Mouse (Mus musculus) midbrain, embryonic 12.5 days (tissue): Measurements from ENCODE around the gene B3galt6. TPM values are rescaled to one million over a fixed set of nuclear protein-coding genes. Genes with fewer than 3 reads are reported as not detected.

Experiments used
- ATAC-seq: fragments of 200-750 bp; cut with Nextera tagmentation; 2 replicates; pipeline ENCODE4 v1.8.0; 2017; ENCODE audit warnings: low read depth, moderate TSS enrichment, moderate library complexity; ENCODE audit not compliant: low FRiP score
- H3K27ac ChIP-seq: fragments of 300-500 bp; sonication (generic); replicated peaks from 2 replicates; pipeline ENCODE4 v1.5.1; 2016; ENCODE audit warnings: mild to moderate bottlenecking
- H3K27me3 ChIP-seq: fragments of 300-500 bp; sonication (generic); 2 replicates; pipeline ENCODE4 v1.6.1; 2016; ENCODE audit warnings: mild to moderate bottlenecking
- H3K36me3 ChIP-seq: fragments of 300-500 bp; sonication (generic); 2 replicates; pipeline ENCODE4 v1.6.1; 2016
- H3K4me1 ChIP-seq: fragments of 300-500 bp; sonication (generic); 2 replicates; pipeline ENCODE4 v1.6.1; 2016
- H3K4me2 ChIP-seq: fragments of 300-500 bp; sonication (generic); replicated peaks from 2 replicates; pipeline ENCODE4 v1.6.1; 2016; ENCODE audit warnings: mild to moderate bottlenecking, moderate library complexity
- H3K4me3 ChIP-seq: fragments of 300-500 bp; sonication (generic); 2 replicates; pipeline ENCODE4 v1.5.1; 2016; ENCODE audit warnings: mild to moderate bottlenecking
- H3K9ac ChIP-seq: fragments of 300-500 bp; sonication (generic); replicated peaks from 2 replicates; pipeline ENCODE4 v1.6.1; 2016; ENCODE audit warnings: mild to moderate bottlenecking, moderate library complexity
- H3K9me3 ChIP-seq: fragments of 300-500 bp; sonication (generic); 2 replicates; pipeline ENCODE4 v1.6.1; 2016; ENCODE audit warnings: mild to moderate bottlenecking
- WGBS: fragments of 180-500 bp; shearing (Covaris S2); methylation state at CpG from one replicate; pipeline ENCODE4 v1.1.7; 2016; 5-methylcytosine and 5-hydroxymethylcytosine counted together
- polyA plus RNA-seq: library from polyadenylated mRNA; unstranded; fragments of >200 nt; fragmentation: Nextera tagmentation; extraction: Ambion mirVana; gene quantifications from 2 replicates; pipeline ENCODE4 v1.2.1, GENCODE M21; 2016

B3galt6 gene
- polyA plus RNA-seq, 1 experiment from 2014 or later: 23.0 TPM

DNA sequence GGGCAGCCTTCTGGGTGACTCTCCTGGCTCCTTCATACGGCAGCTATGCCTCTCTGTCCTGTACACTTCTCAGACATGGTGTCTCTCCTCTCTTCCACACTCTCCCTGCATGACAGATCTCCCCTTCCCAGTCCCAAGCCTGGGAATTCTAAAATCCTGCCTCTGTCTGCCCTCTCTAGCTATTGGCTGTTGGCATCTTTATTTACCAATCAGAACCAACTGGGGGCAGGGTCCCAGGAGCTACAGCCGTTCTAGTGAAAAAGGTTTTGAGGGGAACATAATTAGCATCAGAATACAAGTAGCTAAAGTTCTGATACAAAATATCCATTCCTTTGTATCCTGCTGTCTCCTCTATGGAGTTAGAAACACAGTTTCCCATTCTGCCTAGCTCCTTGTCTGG lies 8.7 kb downstream of the B3galt6 start:
- no peak overlapping the region for H3K4me3 ChIP-seq
- 26% methylated on average over 2 of the region's 2 CpGs for WGBS
- 0 out of 2 replicates have a peak, but pooled peaks have one; percentile 52 for ATAC-seq
- H3K4me1 ChIP-seq: peaks cover 10% of the 10 kb centered on the region
- H3K36me3 ChIP-seq: no peaks in the 10 kb centered on the region
- H3K27me3 ChIP-seq: no peaks in the 10 kb centered on the region
- no peaks in the 10 kb centered on the region for H3K9me3 ChIP-seq
- H3K4me2 ChIP-seq: no peak overlapping the region; the same call in 1 of the 2 replicates
- H3K9ac ChIP-seq: no peak overlapping the region; the same call in 1 of the 2 replicates
- no peak overlapping the region for H3K27ac ChIP-seq

DNA sequence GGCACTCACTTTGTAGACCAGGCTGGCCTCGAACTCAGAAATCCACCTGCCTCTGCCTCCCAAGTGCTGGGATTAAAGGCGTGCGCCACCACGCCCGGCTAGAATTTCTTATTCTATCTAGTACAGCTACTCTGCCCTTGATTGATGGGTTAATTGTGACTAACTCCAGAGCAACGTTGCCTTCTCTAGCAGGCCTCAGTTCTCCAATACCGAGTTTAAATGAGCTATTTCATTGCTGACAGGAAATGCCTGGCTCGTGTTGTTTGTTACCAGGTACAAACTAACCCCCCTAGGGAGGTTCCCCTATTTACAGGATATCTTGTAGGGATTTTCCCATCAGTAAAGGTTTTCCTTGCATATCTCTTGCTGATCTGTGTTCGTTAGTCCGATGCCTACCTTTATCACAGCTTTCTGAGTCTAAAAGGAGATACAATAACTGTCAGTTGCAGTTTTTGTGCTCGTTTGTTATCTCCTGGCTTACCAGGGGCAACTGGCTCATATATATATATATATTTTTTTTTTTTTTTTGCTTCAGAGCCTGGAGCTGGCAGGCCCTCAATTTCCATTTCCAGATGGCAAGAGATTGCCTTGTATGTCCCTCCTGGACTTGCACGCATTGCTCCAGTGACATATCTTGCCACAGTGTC lies 10.9 kb downstream of the B3galt6 start:
- no peak overlapping the region for H3K9ac ChIP-seq
- 83% methylated on average over 12 of the region's 12 CpGs for WGBS
- no peaks in the 10 kb centered on the region for H3K9me3 ChIP-seq
- no peak overlapping the region for H3K27ac ChIP-seq
- no peaks in the 10 kb centered on the region for H3K27me3 ChIP-seq
- no peaks in the 10 kb centered on the region for H3K36me3 ChIP-seq
- no peak overlapping the region for H3K4me2 ChIP-seq
- H3K4me1 ChIP-seq: peaks cover 10% of the 10 kb centered on the region
- ATAC-seq: no peak
- no peak overlapping the region for H3K4me3 ChIP-seq

DNA sequence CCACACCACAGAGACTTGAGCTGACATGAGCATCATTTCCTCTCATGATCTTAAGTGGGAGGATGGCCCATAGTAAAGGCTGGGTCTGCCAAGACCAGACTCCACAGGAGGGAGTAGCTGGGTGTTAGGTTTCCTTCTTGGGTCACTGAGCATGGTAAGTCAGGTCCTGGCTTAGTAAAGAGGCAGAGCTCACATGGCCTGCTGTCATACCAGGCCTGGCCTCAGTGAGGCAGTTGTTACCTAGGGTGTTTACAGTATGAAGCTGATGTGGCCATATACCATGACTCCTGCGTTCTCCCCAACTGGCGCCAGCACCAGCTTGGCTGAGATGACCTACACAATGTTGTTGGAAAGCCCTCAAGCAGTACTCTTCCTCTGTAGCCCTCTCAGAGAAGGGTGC lies 19.2 kb downstream of the B3galt6 start:
- ATAC-seq: no peak
- Histone ChIP-seq H3K36me3 (no peaks in the 10 kb centered on the region), H3K9ac (no peak overlapping the region), H3K27me3 (no peaks in the 10 kb centered on the region), H3K4me3 (no peak overlapping the region), H3K4me1 (0 out of 2 replicates have a peak, but pooled peaks cover 4% of the 10 kb centered on the region), H3K27ac (no peak overlapping the region), H3K9me3 (no peaks in the 10 kb centered on the region), H3K4me2 (no peak overlapping the region)
- 83% methylated on average over 2 of the region's 2 CpGs for WGBS

DNA sequence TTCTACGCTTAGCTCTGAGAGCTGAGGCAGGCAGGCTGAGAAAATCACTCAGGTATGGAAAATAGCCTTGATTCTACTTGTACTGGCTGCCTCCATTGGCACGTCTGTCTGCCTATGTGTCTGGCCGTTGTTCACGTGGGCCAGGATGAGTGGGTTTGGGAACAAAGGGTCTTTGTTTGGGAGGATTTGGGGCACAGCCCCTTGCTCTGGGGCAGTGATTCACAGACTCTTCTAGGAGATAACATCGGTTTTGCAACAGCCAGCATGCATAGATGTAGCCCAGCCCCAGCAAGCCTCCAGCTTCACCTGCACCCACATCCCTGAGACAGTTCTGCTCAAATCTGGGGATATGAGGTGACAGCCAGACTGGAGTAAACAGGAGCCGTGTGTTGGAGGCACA lies 19.8 kb downstream of the B3galt6 start:
- H3K27ac ChIP-seq: no peak overlapping the region
- H3K4me3 ChIP-seq: no peak overlapping the region
- no peaks in the 10 kb centered on the region for H3K36me3 ChIP-seq
- H3K9ac ChIP-seq: no peak overlapping the region
- no peak overlapping the region for H3K4me2 ChIP-seq
- no peaks in the 10 kb centered on the region for H3K9me3 ChIP-seq
- H3K27me3 ChIP-seq: no peaks in the 10 kb centered on the region
- ATAC-seq: no peak
- WGBS: 45% methylated on average over 6 of the region's 6 CpGs
- 0 out of 2 replicates have a peak, but pooled peaks cover 4% of the 10 kb centered on the region for H3K4me1 ChIP-seq

DNA sequence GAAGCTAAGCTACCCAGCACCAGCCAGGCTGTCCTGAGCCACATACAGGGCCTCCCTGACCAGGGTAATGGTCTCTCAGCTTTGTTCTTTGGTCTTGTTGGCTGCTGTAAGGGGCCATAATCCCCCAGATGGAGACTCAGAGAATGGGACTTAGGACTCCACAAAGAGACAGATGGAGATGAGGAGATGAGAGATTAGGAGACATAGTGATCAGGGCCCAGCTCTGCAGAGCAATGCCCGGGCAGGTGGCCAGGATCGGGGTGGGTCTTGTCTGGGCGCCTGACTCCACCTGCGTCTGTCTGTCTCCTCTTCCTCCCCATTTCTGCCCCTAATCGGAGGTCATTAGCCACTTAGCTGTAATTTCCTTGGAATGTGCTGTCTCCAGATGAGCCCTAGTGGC lies 22.2 kb downstream of the B3galt6 start:
- 82% methylated on average over 5 of the region's 5 CpGs for WGBS
- no peak overlapping the region for H3K9ac ChIP-seq
- H3K4me2 ChIP-seq: no peak overlapping the region
- no peaks in the 10 kb centered on the region for H3K9me3 ChIP-seq
- H3K27ac ChIP-seq: no peak overlapping the region
- peaks cover 14% of the 10 kb centered on the region for H3K36me3 ChIP-seq
- no peak overlapping the region for H3K4me3 ChIP-seq
- no peak for ATAC-seq
- no peaks in the 10 kb centered on the region for H3K27me3 ChIP-seq
- H3K4me1 ChIP-seq: 0 out of 2 replicates have a peak, but pooled peaks cover 4% of the 10 kb centered on the region

DNA sequence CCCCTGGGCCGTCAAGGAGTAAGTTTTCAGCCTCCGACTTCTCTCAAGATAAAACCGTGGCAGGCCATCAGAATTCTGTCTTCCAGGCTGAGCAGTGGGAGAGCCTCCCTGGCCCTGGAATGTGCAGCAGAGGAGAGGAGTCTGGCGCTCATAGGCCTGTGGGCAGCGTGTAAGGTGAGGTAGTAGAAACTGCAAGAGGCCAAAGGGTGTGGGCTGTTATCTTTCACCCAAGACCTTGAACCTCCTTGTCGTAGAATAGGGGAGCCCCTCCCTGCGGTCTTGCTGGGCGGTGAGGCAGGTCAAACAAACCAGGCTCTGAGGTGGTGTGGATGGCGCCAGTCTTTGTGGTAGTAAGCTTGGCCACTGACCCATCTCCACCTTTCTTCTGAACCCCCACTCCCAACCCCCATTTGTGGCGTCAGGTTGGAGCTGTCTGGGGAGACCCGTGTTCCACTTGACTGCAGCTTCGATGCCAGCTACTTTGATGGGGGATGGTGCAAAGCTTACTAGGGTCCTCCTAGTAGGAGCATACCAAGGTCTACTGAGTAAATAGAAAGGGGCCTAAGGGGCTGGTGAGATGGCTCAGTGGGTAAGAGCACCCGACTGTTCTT lies 23.3 kb downstream of the B3galt6 start:
- H3K9me3 ChIP-seq: no peaks in the 10 kb centered on the region
- no peak overlapping the region for H3K9ac ChIP-seq
- H3K4me1 ChIP-seq: 0 out of 2 replicates have a peak, but pooled peaks cover 4% of the 10 kb centered on the region
- H3K4me2 ChIP-seq: no peak overlapping the region
- whole genome bisulfite sequencing: 92% methylated on average over 13 of the region's 13 CpGs
- no peaks in the 10 kb centered on the region for H3K27me3 ChIP-seq
- peaks cover 25% of the 10 kb centered on the region for H3K36me3 ChIP-seq
- no peak overlapping the region for H3K27ac ChIP-seq
- no peak for ATAC-seq
- H3K4me3 ChIP-seq: no peak overlapping the region

DNA sequence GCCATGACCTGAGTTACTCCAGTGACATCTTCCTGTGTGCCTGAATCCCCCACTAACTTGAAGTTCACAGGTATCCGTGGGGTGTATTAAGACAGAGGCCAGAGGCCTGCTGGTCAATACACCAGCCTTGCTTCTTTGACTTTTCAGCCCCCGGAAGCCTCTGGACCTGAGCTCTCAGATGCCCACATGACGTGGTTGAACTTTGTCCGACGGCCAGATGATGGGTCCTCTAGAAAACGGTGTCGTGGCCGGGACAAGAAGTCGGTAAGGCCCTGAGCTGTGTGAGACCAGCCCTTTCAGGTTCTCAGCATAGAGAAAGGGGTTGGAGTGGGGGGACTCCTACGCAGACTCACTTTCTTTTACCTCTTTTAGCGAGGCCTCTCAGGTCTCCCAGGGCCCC lies 28.1 kb downstream of the B3galt6 start:
- H3K36me3 ChIP-seq: peaks cover 33% of the 10 kb centered on the region
- 89% methylated on average over 11 of the region's 11 CpGs for WGBS
- H3K27ac ChIP-seq: no peak overlapping the region
- H3K4me2 ChIP-seq: no peak overlapping the region
- peaks cover 20% of the 10 kb centered on the region for H3K4me1 ChIP-seq
- no peak overlapping the region for H3K4me3 ChIP-seq
- H3K27me3 ChIP-seq: no peaks in the 10 kb centered on the region
- no peak overlapping the region for H3K9ac ChIP-seq
- no peak for ATAC-seq
- no peaks in the 10 kb centered on the region for H3K9me3 ChIP-seq

DNA sequence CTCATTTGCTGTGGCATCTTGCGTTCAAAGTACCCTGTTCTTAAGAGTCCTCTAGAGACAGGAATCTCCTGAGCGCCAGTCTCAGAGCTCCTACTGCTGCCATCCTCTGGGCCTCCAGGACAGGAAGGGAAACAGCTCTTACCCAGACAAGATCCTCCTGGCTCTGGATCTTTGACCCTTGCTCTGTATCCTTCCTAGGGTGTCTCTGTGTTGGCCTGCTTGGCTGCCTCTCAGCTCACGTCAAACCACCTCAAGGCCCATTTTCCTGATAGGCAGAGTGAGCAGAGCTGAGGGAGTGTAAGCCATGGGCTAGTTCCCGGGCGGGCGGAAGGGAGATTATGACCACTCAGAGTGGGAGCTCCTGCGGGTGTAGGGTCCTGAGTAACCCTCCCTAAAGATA lies 29.3 kb downstream of the B3galt6 start:
- peaks cover 20% of the 10 kb centered on the region for H3K4me1 ChIP-seq
- peak overlapping the region; percentile 85 for H3K4me2 ChIP-seq
- no peaks in the 10 kb centered on the region for H3K9me3 ChIP-seq
- no peaks in the 10 kb centered on the region for H3K27me3 ChIP-seq
- peaks cover 39% of the 10 kb centered on the region for H3K36me3 ChIP-seq
- no peak overlapping the region for H3K27ac ChIP-seq
- WGBS: 46% methylated on average over 7 of the region's 7 CpGs
- H3K4me3 ChIP-seq: peak overlapping the region; percentile 45; the same call in 1 of the 2 replicates
- H3K9ac ChIP-seq: peak overlapping the region; percentile 66; the same call in 1 of the 2 replicates
- ATAC-seq: no peak

DNA sequence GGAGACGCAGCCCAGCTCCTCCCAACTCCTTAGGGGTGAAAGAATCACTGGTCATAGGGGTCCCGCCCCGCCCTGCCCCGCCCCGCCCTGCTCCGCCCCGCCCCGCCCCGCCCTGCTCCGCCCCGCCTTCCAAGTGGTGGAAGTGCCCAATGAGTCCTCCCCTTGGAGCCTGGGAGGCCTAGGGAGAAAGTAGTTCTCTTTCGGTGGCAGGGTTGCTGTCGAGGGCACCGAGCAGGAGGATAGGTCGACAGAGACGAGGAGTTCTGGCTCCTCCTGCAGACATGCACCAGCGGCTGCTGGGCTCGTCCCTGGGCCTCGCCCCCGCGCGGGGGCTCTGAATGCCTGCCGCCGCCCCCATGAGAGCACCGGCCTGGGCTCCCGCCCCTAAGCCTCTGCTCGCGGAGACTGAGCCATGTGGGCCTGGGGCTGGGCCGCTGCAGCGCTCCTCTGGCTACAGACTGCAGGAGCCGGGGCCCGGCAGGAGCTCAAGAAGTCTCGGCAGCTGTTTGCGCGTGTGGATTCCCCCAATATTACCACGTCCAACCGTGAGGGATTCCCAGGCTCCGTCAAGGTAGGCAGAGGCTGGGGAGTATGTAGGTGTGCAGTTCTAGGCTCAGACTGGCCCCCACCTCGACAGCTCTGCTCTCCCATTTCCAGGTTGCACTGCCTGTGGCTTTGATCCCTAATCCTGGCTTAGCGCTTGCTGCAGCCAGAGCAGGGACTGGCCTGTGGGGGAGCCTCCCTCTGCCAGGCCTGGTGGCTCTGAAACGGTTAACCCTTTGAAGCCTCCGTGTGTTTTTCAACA lies 30.1 kb downstream of the B3galt6 start, which contains the start of gene C1qtnf12:
TSS of gene C1qtnf12 (plus strand) at position 152 of the 805 bp plus-strand sequence.
- WGBS: under 1% methylated on average over 31 of the region's 42 CpGs
- Histone ChIP-seq H3K27ac (peak within 1 kb of the TSS; percentile 52), H3K9me3 (no peaks in the 10 kb centered on the region), H3K9ac (peak within 1 kb of the TSS; percentile 66), H3K4me2 (peak within 1 kb of the TSS; percentile 85), H3K27me3 (no peaks in the 10 kb centered on the region), H3K4me3 (peak within 1 kb of the TSS; percentile 45), H3K4me1 (peaks cover 20% of the 10 kb centered on the region), H3K36me3 (peaks cover 46% of the 10 kb centered on the region)
- ATAC-seq: peak; percentile 76

DNA sequence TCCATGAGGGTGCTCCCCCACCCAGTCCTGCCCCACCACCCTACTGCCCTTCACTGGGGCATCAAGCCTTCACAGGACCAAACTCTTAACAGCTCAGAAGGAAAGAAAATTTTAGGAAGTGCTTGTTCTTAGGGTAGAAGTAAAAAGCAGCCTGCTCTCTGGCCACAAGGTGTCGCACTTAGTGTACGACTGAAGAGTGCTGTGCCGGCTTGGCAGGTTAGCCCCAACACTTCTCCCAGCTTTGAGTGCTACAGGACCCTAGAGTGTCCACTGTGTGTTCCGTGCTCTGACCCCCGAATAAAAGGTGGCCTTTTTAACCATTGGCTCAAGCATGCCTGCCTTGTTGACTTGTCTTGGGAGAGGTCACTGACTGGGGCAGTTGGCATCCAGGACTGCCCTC lies 33.2 kb downstream of the B3galt6 start:
- Histone ChIP-seq H3K36me3 (peaks cover 49% of the 10 kb centered on the region), H3K4me3 (no peak overlapping the region), H3K4me2 (no peak overlapping the region), H3K27me3 (no peaks in the 10 kb centered on the region), H3K4me1 (peaks cover 20% of the 10 kb centered on the region), H3K27ac (no peak overlapping the region), H3K9me3 (no peaks in the 10 kb centered on the region), H3K9ac (no peak overlapping the region)
- 6% methylated on average over 5 of the region's 5 CpGs for whole genome bisulfite sequencing
- ATAC-seq: peak; percentile 38

DNA sequence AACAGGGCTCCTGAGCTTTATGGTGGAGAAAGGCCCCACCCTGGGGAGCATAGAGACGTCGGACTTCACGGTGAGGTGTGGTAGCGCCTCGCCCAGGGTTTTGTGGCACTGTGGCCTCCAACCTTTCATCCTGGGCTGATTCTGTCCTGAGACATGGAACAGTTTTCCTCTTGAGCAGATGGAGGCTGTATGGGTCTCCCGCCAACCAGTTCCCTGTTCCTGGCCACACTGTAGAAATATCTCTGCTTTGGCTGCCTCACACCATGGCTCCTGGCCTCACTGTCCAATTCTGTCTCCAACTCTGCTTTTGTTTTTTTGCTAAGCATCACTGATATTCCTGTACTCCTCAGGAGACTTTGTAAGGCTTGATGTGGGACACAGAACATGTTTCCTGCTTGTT lies 37.0 kb downstream of the B3galt6 start:
- Histone ChIP-seq H3K4me2 (no peak overlapping the region), H3K9me3 (no peaks in the 10 kb centered on the region), H3K4me1 (no peaks in the 10 kb centered on the region), H3K9ac (no peak overlapping the region), H3K36me3 (peaks cover 78% of the 10 kb centered on the region), H3K27ac (no peak overlapping the region), H3K4me3 (no peak overlapping the region), H3K27me3 (no peaks in the 10 kb centered on the region)
- WGBS: 95% methylated on average over 6 of the region's 6 CpGs
- ATAC-seq: no peak

DNA sequence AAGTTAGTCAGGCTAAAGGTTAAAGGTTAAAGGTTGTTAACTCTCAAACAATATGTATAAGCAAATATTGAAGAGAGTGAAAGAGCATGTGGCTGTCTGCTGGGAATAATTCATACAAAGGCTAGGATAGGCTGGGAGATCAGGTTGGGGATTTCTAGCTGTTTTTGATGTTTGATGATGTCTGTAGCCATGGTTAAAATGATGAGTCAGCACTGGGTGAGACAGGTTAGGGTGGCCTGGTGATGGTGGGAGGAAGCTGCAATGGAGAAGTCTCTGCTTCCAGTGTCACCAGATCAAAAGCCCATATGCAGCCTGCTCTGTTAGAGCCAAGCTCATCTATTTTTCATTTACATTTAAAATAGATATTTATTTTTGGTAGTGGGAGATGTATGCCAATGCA lies 45.4 kb downstream of the B3galt6 start:
- Histone ChIP-seq H3K27ac (no peak overlapping the region), H3K4me1 (peaks cover 21% of the 10 kb centered on the region), H3K4me3 (no peak overlapping the region), H3K9me3 (no peaks in the 10 kb centered on the region), H3K27me3 (0 out of 2 replicates have a peak, but pooled peaks cover 6% of the 10 kb centered on the region), H3K36me3 (peaks cover 56% of the 10 kb centered on the region), H3K4me2 (no peak overlapping the region), H3K9ac (no peak overlapping the region)
- ATAC-seq: no peak
